Comparison of ENCODE assay signal across 11 mouse cellular contexts in genomic region chr12:67426801-67427200, GRCm38 (mm10).
"Had no signal": no experiment of that assay in that cellular context is flagged by ENCODE, and none has a peak within 500 bp of the region (broad histone marks: within the 10 kb centered on the region; RNA-seq: fewer than 3 reads in every experiment).

No protein-coding gene starts in this region.

- DNase-seq: gastrocnemius, adult 2 months; gastrocnemius, postnatal 10 days; gastrocnemius, postnatal 25 days; heart, postnatal 10 days; heart, postnatal 4 days; kidney, adult 18-20 months; kidney, adult 8-10 months; kidney, postnatal 10 days; kidney, postnatal 25 days; kidney, postnatal 4 days; liver had no signal
